Mouse (Mus musculus): ENCODE measurements at regions not wholly inside any gene's neighbourhood (a gene's known extent, or its start where the extent isn't known, plus 50 kb on each side); places are given as distances from the start of the nearest gene placed in this dataset.

DNA sequence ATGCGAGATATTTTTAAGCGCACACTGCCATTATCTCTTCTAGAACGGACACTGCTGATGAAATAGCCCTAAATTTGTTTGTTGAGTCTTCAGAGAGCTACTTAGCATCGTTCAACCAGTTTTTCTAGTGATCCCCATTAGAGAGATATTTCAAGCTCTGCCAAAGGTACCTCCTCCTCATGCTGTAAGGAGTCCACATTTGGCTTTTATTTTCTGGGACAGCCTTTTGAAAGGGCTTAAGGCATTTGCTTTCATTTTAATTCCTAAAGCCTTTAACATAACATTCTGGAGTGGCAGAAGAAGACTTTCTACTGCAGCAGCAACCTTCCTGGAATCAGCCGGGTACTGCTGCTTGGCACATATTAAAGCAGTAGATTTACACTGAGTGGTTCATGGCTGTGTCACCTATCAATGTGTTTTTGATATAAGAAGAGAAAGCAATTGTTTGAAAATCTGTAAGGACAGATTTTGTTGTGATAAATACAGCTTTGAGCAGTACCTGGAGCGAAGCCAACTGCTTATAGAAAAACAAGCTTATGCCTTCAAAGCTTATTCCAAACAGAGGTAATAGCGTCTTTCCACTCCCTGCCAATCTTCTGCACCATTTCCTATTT lies 267.5 kb upstream of the Dcn start:
- Histone ChIP-seq H3K36me3 (no peaks in the 10 kb centered on the region), H3K9me3 (no peaks in the 10 kb centered on the region), H3K4me2 (no peak overlapping the region), H3K27ac (replicated peaks) (no peak overlapping the region), H3K9ac (no peak overlapping the region), H3K4me1 (no peaks in the 10 kb centered on the region), H3K4me3 (no peak overlapping the region), H3K27me3 (replicated peaks) (no peaks in the 10 kb centered on the region)
- ATAC-seq (ENCODE audit: extremely low read depth, insufficient number of reproducible peaks, low FRiP score, low TSS enrichment) = no peak
- WGBS = 79% methylated on average over 7 of the region's 7 CpGs

DNA sequence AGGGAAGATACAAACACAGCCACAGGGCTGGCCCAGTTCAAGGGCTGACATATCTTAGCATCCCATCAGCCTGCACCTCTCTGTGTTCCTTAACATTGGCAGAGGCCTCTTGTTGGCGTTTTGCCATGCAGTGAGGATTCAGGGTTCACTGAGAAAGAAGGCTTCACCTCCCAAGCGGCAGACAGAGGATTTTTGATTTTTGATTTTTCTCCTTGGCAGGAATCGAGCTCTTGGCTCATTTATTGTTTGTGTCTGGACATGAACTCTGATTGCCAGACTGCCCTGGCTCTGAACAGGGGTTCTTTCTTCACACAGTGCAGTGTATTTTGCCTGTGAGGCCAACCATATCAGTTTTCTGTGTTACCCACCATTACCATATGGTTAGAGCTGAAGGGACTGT lies 259.9 kb upstream of the Dcn start:
- no peak for ATAC-seq (ENCODE audit: extremely low read depth, insufficient number of reproducible peaks, low FRiP score, low TSS enrichment)
- H3K4me2 ChIP-seq = no peak overlapping the region
- H3K4me1 ChIP-seq = 0 out of 2 replicates have a peak, but pooled peaks cover 2% of the 10 kb centered on the region
- no peaks in the 10 kb centered on the region for H3K36me3 ChIP-seq
- 53% methylated on average over 3 of the region's 3 CpGs for WGBS
- no peak overlapping the region for H3K27ac ChIP-seq (replicated peaks)
- no peak overlapping the region for H3K9ac ChIP-seq
- no peak overlapping the region for H3K4me3 ChIP-seq
- H3K27me3 ChIP-seq (replicated peaks) = no peaks in the 10 kb centered on the region
- no peaks in the 10 kb centered on the region for H3K9me3 ChIP-seq

GRCm38 (mm10) chr10:97220431-97220830 lies 259.0 kb upstream of the Dcn start:
- ATAC-seq (ENCODE audit: extremely low read depth, insufficient number of reproducible peaks, low FRiP score, low TSS enrichment) = no peak
- Histone ChIP-seq H3K4me1 (0 out of 2 replicates have a peak, but pooled peaks cover 2% of the 10 kb centered on the region), H3K4me3 (no peak overlapping the region), H3K27ac (replicated peaks) (no peak overlapping the region), H3K27me3 (replicated peaks) (no peaks in the 10 kb centered on the region), H3K4me2 (no peak overlapping the region), H3K9ac (no peak overlapping the region), H3K36me3 (no peaks in the 10 kb centered on the region), H3K9me3 (no peaks in the 10 kb centered on the region)
- 88% methylated on average over 3 of the region's 3 CpGs for WGBS

DNA sequence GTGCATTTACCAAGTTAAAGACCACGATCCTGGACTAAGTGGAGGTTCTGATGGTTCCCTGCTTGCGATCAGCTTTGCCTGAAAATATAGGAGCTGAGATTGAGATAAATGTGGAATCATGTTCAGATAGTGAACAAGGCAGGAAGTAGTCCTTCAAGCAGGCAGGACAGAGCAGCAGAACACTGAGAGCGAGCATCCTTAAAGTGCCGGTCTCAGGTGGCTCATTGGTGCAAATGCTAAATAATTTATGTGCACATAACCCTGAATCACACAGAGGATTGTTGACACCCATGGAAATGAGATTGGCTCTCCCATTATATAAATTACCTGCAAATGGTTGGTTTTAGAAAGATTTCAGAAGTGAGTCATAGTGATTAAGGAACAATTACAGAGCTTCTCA lies 243.8 kb upstream of the Dcn start:
- ATAC-seq (ENCODE audit: extremely low read depth, insufficient number of reproducible peaks, low FRiP score, low TSS enrichment) = no peak
- Histone ChIP-seq H3K27me3 (replicated peaks) (no peaks in the 10 kb centered on the region), H3K4me1 (no peaks in the 10 kb centered on the region), H3K27ac (replicated peaks) (no peak overlapping the region), H3K9me3 (no peaks in the 10 kb centered on the region), H3K9ac (no peak overlapping the region), H3K4me3 (no peak overlapping the region), H3K4me2 (no peak overlapping the region), H3K36me3 (no peaks in the 10 kb centered on the region)
- WGBS = 77% methylated on average over 4 of the region's 4 CpGs

- Histone ChIP-seq H3K4me3 (no peak overlapping the region), H3K9ac (no peak overlapping the region), H3K27me3 (replicated peaks) (no peaks in the 10 kb centered on the region), H3K9me3 (no peaks in the 10 kb centered on the region), H3K27ac (replicated peaks) (no peak overlapping the region), H3K4me1 (no peaks in the 10 kb centered on the region), H3K4me2 (no peak overlapping the region), H3K36me3 (no peaks in the 10 kb centered on the region)
- 54% methylated on average over 2 of the region's 2 CpGs for WGBS
- ATAC-seq (ENCODE audit: extremely low read depth, insufficient number of reproducible peaks, low FRiP score, low TSS enrichment) = no peak
These were observed 237.9 kb upstream of the Dcn start for GRCm38 (mm10) chr10:97241476-97241875.

- no peak for ATAC-seq (ENCODE audit: extremely low read depth, insufficient number of reproducible peaks, low FRiP score, low TSS enrichment)
- no peaks in the 10 kb centered on the region for H3K9me3 ChIP-seq
- H3K4me2 ChIP-seq = no peak overlapping the region
- no peaks in the 10 kb centered on the region for H3K36me3 ChIP-seq
- H3K27me3 ChIP-seq (replicated peaks) = no peaks in the 10 kb centered on the region
- no peak overlapping the region for H3K9ac ChIP-seq
- H3K4me3 ChIP-seq = no peak overlapping the region
- H3K27ac ChIP-seq (replicated peaks) = no peak overlapping the region
- no peaks in the 10 kb centered on the region for H3K4me1 ChIP-seq
- 78% methylated on average over 3 of the region's 3 CpGs for WGBS
These were observed 233.7 kb upstream of the Dcn start for GRCm38 (mm10) chr10:97245674-97246073.

DNA sequence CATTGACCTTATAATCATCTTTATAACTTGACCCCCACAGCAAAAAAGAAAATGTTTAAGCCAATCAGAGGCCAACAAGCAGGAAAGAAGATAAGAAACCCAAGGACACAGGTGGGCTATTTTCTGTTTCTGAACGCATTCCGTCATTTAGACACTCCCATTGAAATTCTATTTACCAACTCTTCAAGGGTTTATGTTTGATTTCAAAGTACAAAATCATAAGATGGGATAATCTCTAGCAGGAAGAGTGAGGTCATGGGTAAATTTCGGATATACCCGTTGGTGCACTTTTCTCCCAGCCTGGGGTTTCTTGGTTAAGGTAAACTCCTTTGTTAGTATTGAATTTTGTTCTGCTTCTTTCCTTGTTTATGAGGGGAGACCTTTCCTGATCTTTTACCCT lies 230.9 kb upstream of the Dcn start:
- no peak overlapping the region for H3K4me2 ChIP-seq
- no peaks in the 10 kb centered on the region for H3K4me1 ChIP-seq
- H3K27ac ChIP-seq (replicated peaks) = no peak overlapping the region
- H3K4me3 ChIP-seq = no peak overlapping the region
- H3K9ac ChIP-seq = no peak overlapping the region
- no peaks in the 10 kb centered on the region for H3K36me3 ChIP-seq
- ATAC-seq (ENCODE audit: extremely low read depth, insufficient number of reproducible peaks, low FRiP score, low TSS enrichment) = no peak
- H3K27me3 ChIP-seq (replicated peaks) = no peaks in the 10 kb centered on the region
- WGBS = 68% methylated on average over 4 of the region's 4 CpGs
- no peaks in the 10 kb centered on the region for H3K9me3 ChIP-seq

DNA sequence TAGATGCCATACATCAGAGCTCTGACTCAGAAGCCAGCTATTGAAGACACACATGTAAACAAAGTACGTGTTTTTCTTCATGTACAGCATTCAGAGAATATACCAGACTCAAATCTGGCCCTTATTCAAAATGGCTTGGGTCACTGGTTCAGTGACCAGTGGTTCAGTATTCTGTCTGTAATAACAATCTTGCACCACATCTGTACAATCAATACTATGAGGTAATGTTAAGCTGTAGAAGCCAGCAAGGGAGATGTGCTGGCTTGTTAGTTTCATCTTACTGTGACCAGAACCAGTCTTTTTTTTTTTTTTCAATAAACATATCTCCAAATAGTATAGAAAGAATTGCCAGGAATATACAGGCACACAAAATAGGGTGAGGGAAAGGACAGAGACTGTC lies 229.6 kb upstream of the Dcn start:
- H3K9ac ChIP-seq = no peak overlapping the region
- no peak overlapping the region for H3K4me3 ChIP-seq
- no peaks in the 10 kb centered on the region for H3K9me3 ChIP-seq
- no peaks in the 10 kb centered on the region for H3K27me3 ChIP-seq (replicated peaks)
- H3K27ac ChIP-seq (replicated peaks) = no peak overlapping the region
- H3K4me1 ChIP-seq = no peaks in the 10 kb centered on the region
- no peak for ATAC-seq (ENCODE audit: extremely low read depth, insufficient number of reproducible peaks, low FRiP score, low TSS enrichment)
- WGBS = 56% methylated on average over 1 of the region's 1 CpGs
- no peak overlapping the region for H3K4me2 ChIP-seq
- no peaks in the 10 kb centered on the region for H3K36me3 ChIP-seq

- no peak overlapping the region for H3K4me2 ChIP-seq
- H3K9ac ChIP-seq = no peak overlapping the region
- H3K4me1 ChIP-seq = no peaks in the 10 kb centered on the region
- no peaks in the 10 kb centered on the region for H3K9me3 ChIP-seq
- H3K27ac ChIP-seq (replicated peaks) = no peak overlapping the region
- H3K36me3 ChIP-seq = no peaks in the 10 kb centered on the region
- 95% methylated on average over 2 of the region's 2 CpGs for WGBS
- ATAC-seq (ENCODE audit: extremely low read depth, insufficient number of reproducible peaks, low FRiP score, low TSS enrichment) = no peak
- no peak overlapping the region for H3K4me3 ChIP-seq
- no peaks in the 10 kb centered on the region for H3K27me3 ChIP-seq (replicated peaks)
These were observed 229.2 kb upstream of the Dcn start for GRCm38 (mm10) chr10:97250167-97250566.

DNA sequence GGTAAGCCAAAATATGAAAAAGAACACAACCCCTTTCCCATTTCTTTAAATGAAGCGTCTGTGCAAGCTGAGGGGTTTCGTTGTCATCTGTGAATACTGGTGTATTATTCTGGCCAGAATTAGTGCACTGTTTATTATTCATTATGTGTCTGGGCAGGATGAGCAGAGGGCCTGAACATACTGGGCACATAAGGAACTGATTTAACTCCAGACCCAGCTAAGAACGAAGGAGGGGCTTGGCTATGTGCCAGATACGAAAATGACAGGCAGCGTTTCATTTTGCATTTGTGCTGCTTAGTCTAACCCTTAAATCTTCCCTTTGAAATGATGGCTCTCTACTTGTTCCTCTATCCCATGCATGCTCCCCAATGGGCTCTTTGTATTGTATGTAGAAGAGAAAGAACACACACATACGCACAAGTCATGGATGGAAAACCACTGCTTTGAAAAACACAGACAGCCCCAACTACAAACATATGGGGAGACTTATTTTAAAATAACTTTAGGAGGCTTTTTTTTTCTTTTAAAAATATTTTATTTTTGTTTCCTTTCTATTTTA lies 213.4 kb upstream of the Dcn start:
- no peak for ATAC-seq (ENCODE audit: extremely low read depth, insufficient number of reproducible peaks, low FRiP score, low TSS enrichment)
- no peaks in the 10 kb centered on the region for H3K9me3 ChIP-seq
- no peak overlapping the region for H3K4me3 ChIP-seq
- H3K27ac ChIP-seq (replicated peaks) = no peak overlapping the region
- no peaks in the 10 kb centered on the region for H3K4me1 ChIP-seq
- no peaks in the 10 kb centered on the region for H3K36me3 ChIP-seq
- no peaks in the 10 kb centered on the region for H3K27me3 ChIP-seq (replicated peaks)
- no peak overlapping the region for H3K4me2 ChIP-seq
- H3K9ac ChIP-seq = no peak overlapping the region
- 73% methylated on average over 6 of the region's 6 CpGs for WGBS

DNA sequence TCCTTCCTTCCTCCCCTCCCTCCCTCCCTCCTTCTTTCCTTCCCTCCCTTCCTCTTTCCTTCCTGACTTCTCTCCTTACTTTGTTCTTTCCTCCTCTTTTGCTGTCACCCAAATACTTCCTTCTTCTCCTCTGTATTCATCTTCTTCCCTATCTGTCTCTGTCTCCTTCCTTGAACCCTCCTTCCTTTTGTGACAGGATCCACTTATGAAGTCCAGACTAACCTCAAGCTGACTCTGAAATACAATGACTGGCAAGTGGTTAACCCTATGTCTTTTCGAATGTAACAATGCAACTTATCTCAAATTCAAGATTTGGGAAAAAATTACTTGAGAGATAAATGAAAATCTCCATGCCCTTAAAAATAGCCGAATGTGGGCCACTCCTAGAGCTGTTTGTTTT lies 197.0 kb upstream of the Dcn start:
- Histone ChIP-seq H3K9me3 (no peaks in the 10 kb centered on the region), H3K27ac (replicated peaks) (no peak overlapping the region), H3K4me1 (no peaks in the 10 kb centered on the region), H3K27me3 (replicated peaks) (no peaks in the 10 kb centered on the region), H3K36me3 (no peaks in the 10 kb centered on the region), H3K4me3 (no peak overlapping the region), H3K4me2 (no peak overlapping the region), H3K9ac (no peak overlapping the region)
- no peak for ATAC-seq (ENCODE audit: extremely low read depth, insufficient number of reproducible peaks, low FRiP score, low TSS enrichment)
- 50% methylated on average over 2 of the region's 2 CpGs for WGBS

GRCm38 (mm10) chr10:97282841-97283496 lies 196.4 kb upstream of the Dcn start:
- Histone ChIP-seq H3K9me3 (no peaks in the 10 kb centered on the region), H3K27ac (replicated peaks) (no peak overlapping the region)
- no peak for ATAC-seq (ENCODE audit: extremely low read depth, insufficient number of reproducible peaks, low FRiP score, low TSS enrichment)

More at GRCm38 (mm10) chr10:97282841-97283496, 196.4 kb upstream of the Dcn start:
- Histone ChIP-seq H3K4me1 (no peaks in the 10 kb centered on the region), H3K27me3 (replicated peaks) (no peaks in the 10 kb centered on the region), H3K9ac (no peak overlapping the region), H3K4me3 (no peak overlapping the region), H3K4me2 (no peak overlapping the region), H3K36me3 (no peaks in the 10 kb centered on the region)
- 62% methylated on average over 4 of the region's 4 CpGs for WGBS
